In genomic region chr6:17224852-17225251, GRCm38 (mm10) we compare ENCODE assay signal across 11 mouse cellular contexts. TPM values are rescaled to one million over a fixed set of nuclear protein-coding genes. Genes with fewer than 3 reads are reported as not detected.
A peak's percentile ranks its signal among the peaks of the same experiment; 100 is the strongest.
DNase-seq lines count a peak whose midpoint lies in the region; ATAC-seq and TF ChIP-seq lines count a peak whose summit lies in the region.
"Had no signal": no experiment of that assay in that cellular context is flagged by ENCODE, and none has a peak within 500 bp of the region (broad histone marks: within the 10 kb centered on the region; RNA-seq: fewer than 3 reads in every experiment).

No protein-coding gene starts in this region.

- 70% methylated on average over 5 of the region's 5 CpGs for WGBS in limb, embryonic 14.5 days
- 87% methylated on average over 5 of the region's 5 CpGs for WGBS in limb, embryonic 10.5 days
- WGBS in hindbrain, embryonic 16.5 days: 81% methylated on average over 5 of the region's 5 CpGs

- peak; percentile 75 for DNase-seq in limb, embryonic 14.5 days (ENCODE audit: low spot score)
- no peak for DNase-seq in limb, embryonic 10.5 days (ENCODE audit: low spot score)
- DNase-seq in adrenal gland, postnatal 25 days: peak; percentile 8
- peak; percentile 64 to 73 for DNase-seq in heart, postnatal 10 days
- DNase-seq in lung, postnatal 36 days: peak; percentile 79
- DNase-seq in right cerebral cortex, adult 18-20 months: no peak
- DNase-seq in thymus, postnatal 4 days: no peak

- intact Hi-C loops in heart, postnatal 10 days (cut with DNase I): loop anchor here (5.0 kb wide), 1 partner anchor 132 kb away; no protein-coding TSS in a partner anchor

- H3K9ac ChIP-seq in limb, embryonic 14.5 days (ENCODE audit: low read depth, low read length, severe bottlenecking): no peak overlapping the region
- no peak overlapping the region for H3K9ac ChIP-seq in hindbrain, embryonic 16.5 days (ENCODE audit: low read depth, low read length)
- H3K9ac ChIP-seq: embryonic facial prominence, embryonic 12.5 days; limb, embryonic 13.5 days; midbrain, embryonic 13.5 days had no signal

- no peak for ATAC-seq in limb, embryonic 14.5 days (ENCODE audit: low FRiP score, low read depth)
- no peak for ATAC-seq in hindbrain, embryonic 16.5 days
- ATAC-seq: midbrain, embryonic 13.5 days had no signal

- no peak overlapping the region for H3K27ac ChIP-seq in limb, embryonic 14.5 days (replicated peaks; ENCODE audit: low read depth, low read length)
- H3K27ac ChIP-seq in limb, embryonic 10.5 days: no peak overlapping the region
- no peak overlapping the region for H3K27ac ChIP-seq in hindbrain, embryonic 16.5 days (ENCODE audit: low read depth, low read length)
- H3K27ac ChIP-seq: embryonic facial prominence, embryonic 12.5 days; limb, embryonic 13.5 days; midbrain, embryonic 13.5 days had no signal

- H3K27me3 ChIP-seq in limb, embryonic 14.5 days (ENCODE audit: control insufficient read depth, insufficient read depth, low read length): no peaks in the 10 kb centered on the region
- H3K27me3 ChIP-seq in limb, embryonic 10.5 days (ENCODE audit: low read depth, poor library complexity, severe bottlenecking): no peaks in the 10 kb centered on the region
- H3K27me3 ChIP-seq in hindbrain, embryonic 16.5 days (replicated peaks; ENCODE audit: control insufficient read depth, insufficient read depth, low read length): no peaks in the 10 kb centered on the region
- H3K27me3 ChIP-seq: embryonic facial prominence, embryonic 12.5 days; limb, embryonic 13.5 days; midbrain, embryonic 13.5 days had no signal

- no peak overlapping the region for H3K4me3 ChIP-seq in limb, embryonic 14.5 days (replicated peaks; ENCODE audit: low read length)
- H3K4me3 ChIP-seq in limb, embryonic 10.5 days: no peak overlapping the region
- H3K4me3 ChIP-seq in hindbrain, embryonic 16.5 days (ENCODE audit: low read length): no peak overlapping the region
- H3K4me3 ChIP-seq: embryonic facial prominence, embryonic 12.5 days; limb, embryonic 13.5 days; midbrain, embryonic 13.5 days had no signal

- TF ChIP-seq POLR2A in limb, embryonic 14.5 days (IDR thresholded peaks at IDR 0.05; ENCODE audit: borderline replicate concordance, extremely low read depth, insufficient read depth, insufficient read length): no peak

- H3K4me1 ChIP-seq in limb, embryonic 14.5 days (ENCODE audit: control insufficient read depth, insufficient read depth, low read length): no peaks in the 10 kb centered on the region
- no peaks in the 10 kb centered on the region for H3K4me1 ChIP-seq in limb, embryonic 10.5 days
- no peaks in the 10 kb centered on the region for H3K4me1 ChIP-seq in hindbrain, embryonic 16.5 days (ENCODE audit: control insufficient read depth, insufficient read depth, low read depth, low read length)
- H3K4me1 ChIP-seq: embryonic facial prominence, embryonic 12.5 days; limb, embryonic 13.5 days; midbrain, embryonic 13.5 days had no signal

- no peak overlapping the region for H3K4me2 ChIP-seq in limb, embryonic 14.5 days (replicated peaks; ENCODE audit: low read depth, low read length, severe bottlenecking)
- no peak overlapping the region for H3K4me2 ChIP-seq in hindbrain, embryonic 16.5 days (ENCODE audit: low read length)
- H3K4me2 ChIP-seq: embryonic facial prominence, embryonic 12.5 days; limb, embryonic 13.5 days; midbrain, embryonic 13.5 days had no signal

- no peaks in the 10 kb centered on the region for H3K36me3 ChIP-seq in limb, embryonic 14.5 days (ENCODE audit: control insufficient read depth, insufficient read depth, low read length)
- H3K36me3 ChIP-seq in limb, embryonic 10.5 days: no peaks in the 10 kb centered on the region
- no peaks in the 10 kb centered on the region for H3K36me3 ChIP-seq in hindbrain, embryonic 16.5 days (ENCODE audit: control insufficient read depth, insufficient read depth, low read length)
- H3K36me3 ChIP-seq: embryonic facial prominence, embryonic 12.5 days; limb, embryonic 13.5 days; midbrain, embryonic 13.5 days had no signal

- H3K9me3 ChIP-seq in limb, embryonic 14.5 days (ENCODE audit: control insufficient read depth, low read length): no peaks in the 10 kb centered on the region
- no peaks in the 10 kb centered on the region for H3K9me3 ChIP-seq in limb, embryonic 10.5 days (replicated peaks)
- no peaks in the 10 kb centered on the region for H3K9me3 ChIP-seq in hindbrain, embryonic 16.5 days (ENCODE audit: control insufficient read depth, low read length)
- H3K9me3 ChIP-seq: embryonic facial prominence, embryonic 12.5 days; midbrain, embryonic 13.5 days had no signal

RNA-seq across cellular contexts. Expression of gene Cav2, which starts 56.1 kb away (rescaled TPM):
- 7.6 and 8.6 TPM in 2 replicates for polyA plus RNA-seq in limb, embryonic 14.5 days (2012; rRNA removed)
- 18.6 TPM in 2 replicates for polyA plus RNA-seq in limb, embryonic 14.5 days (2014; fragmentation: Nextera tagmentation; extraction: Ambion mirVana)
- polyA plus RNA-seq in limb, embryonic 10.5 days (2016; fragmentation: Nextera tagmentation; extraction: Ambion mirVana): 4.9 and 7.5 TPM in 2 replicates
- total RNA-seq in adrenal gland, postnatal 25 days (2021): 34.6 and 37.6 TPM in 2 replicates
- total RNA-seq in heart, postnatal 10 days (2021): 10 to 100 TPM; 70.9 to 79.4 TPM
- 21.8 and 24.2 TPM in 2 replicates for polyA plus RNA-seq in hindbrain, embryonic 16.5 days (2015; fragmentation: Nextera tagmentation; extraction: Ambion mirVana)

Comparison
In these comparisons a context has a peak if more than half of its experiments do, and no peak if none do; other contexts are left out.
1. DNase-seq: peak in limb, embryonic 14.5 days (single experiment), adrenal gland, postnatal 25 days (single experiment), heart, postnatal 10 days (2 of 2) and lung, postnatal 36 days (single experiment); none in limb, embryonic 10.5 days (single experiment), right cerebral cortex, adult 18-20 months (single experiment) and thymus, postnatal 4 days (single experiment).